Mouse (Mus musculus): ENCODE measurements around the gene Olfr247.
"Not testable (repeated sequence)": the region's sequence is repeated elsewhere in the genome, so short reads cannot be mapped to it uniquely, and the experiment has no call there.

Olfr247 gene

DNA sequence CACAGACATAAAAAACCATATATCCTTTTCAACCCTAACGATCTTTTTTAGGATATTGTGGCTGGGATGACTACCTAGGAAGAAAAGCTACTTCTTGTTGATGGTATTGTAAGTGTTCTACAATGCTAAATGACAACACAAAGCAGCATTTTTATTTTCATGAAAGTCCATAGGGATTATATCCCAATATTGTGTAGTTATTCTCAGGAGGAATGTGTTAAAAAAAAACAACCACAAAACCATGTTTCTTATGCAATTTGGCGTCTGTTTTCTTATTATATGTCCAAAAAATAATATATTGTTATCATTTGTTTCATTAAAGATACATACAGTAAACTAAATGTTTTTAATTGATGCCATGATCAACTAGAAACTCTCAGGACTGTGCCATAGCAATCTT is at the start of gene Olfr247:
Olfr247 (minus strand) TSS at position 101 of the 400 bp plus-strand sequence.
- TF ChIP-seq GATA4 (IDR thresholded peaks at IDR 0.05; ENCODE audit: insufficient replicate concordance, low read length) = not testable (repeated sequence)

DNA sequence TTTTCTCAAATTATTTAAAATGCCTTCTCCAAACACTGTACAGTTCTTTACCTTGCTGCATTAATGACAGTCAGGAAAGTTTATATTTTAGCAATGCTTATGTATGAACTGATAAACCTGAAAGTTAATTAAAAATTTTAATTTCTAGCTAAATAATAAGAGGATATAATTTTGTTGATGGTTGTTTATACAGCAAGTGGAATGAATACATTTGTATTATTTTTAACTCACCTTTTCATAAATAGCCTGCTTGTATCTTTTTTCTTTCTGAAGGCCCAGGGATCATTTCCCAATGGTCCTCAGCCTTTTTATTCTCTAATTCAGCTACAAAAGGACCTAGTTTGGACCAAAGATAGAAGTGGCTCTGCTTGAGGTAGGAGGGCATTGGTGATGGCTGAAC is 36.4 kb upstream of the Olfr247 start, which contains the start of gene Olfr820:
Olfr820 (plus strand) TSS at position 301 of the 400 bp plus-strand sequence.
- TF ChIP-seq GATA4 (IDR thresholded peaks at IDR 0.05; ENCODE audit: insufficient replicate concordance, low read length) = no peak

DNA sequence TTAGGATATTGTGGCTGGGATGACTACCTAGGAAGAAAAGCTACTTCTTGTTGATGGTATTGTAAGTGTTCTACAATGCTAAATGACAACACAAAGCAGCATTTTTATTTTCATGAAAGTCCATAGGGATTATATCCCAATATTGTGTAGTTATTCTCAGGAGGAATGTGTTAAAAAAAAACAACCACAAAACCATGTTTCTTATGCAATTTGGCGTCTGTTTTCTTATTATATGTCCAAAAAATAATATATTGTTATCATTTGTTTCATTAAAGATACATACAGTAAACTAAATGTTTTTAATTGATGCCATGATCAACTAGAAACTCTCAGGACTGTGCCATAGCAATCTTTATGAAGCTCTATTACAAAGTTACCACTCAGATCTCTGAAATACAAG is 9.0 kb upstream of the Olfr247 start, which contains the start of gene Gm10310:
Gm10310 (minus strand) TSS at position 101 of the 400 bp plus-strand sequence.
- not testable (repeated sequence) for TF ChIP-seq GATA4 (IDR thresholded peaks at IDR 0.05; ENCODE audit: insufficient replicate concordance, low read length)

DNA sequence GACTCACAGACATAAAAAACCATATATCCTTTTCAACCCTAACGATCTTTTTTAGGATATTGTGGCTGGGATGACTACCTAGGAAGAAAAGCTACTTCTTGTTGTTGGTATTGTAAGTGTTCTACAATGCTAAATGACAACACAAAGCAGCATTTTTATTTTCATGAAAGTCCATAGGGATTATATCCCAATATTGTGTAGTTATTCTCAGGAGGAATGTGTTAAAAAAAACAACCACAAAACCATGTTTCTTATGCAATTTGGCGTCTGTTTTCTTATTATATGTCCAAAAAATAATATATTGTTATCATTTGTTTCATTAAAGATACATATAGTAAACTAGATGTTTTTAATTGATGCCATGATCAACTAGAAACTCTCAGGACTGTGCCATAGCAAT is 8.8 kb downstream of the Olfr247 start, which contains the start of gene Olfr819:
Olfr819 (minus strand) TSS at position 101 of the 400 bp plus-strand sequence.
- not testable (repeated sequence) for TF ChIP-seq GATA4 (IDR thresholded peaks at IDR 0.05; ENCODE audit: insufficient replicate concordance, low read length)

DNA sequence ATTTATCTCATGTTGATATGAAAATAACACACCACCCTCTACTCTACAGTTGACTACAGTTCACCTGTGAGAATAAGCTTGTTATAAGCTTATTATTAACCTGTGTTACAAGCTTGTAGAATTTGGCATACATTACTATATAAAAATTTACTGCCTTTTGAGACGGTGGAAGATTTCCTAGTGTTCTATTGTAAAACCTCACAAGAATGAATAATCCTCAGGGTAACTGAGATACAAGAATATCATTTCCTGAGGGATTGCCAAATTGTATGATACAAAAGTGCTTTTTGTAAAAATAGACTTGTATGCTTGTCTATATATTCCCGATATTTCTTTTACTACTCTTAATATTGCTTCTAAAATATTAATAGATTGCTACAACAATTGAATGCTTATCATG is 26.9 kb downstream of the Olfr247 start, which contains the start of gene Olfr818:
Olfr818 (minus strand) TSS at position 101 of the 400 bp plus-strand sequence.
- no peak for TF ChIP-seq GATA4 (IDR thresholded peaks at IDR 0.05; ENCODE audit: insufficient replicate concordance, low read length)
